Mouse (Mus musculus): ENCODE measurements around the gene Mrto4. TPM values are rescaled to one million over a fixed set of nuclear protein-coding genes. Genes with fewer than 3 reads are reported as not detected.

Gene Mrto4
- total and polyA plus RNA-seq, 2 experiments from 2014 or later, result 53.7 to 80.7 TPM

GRCm38 (mm10) chr4:139367336-139367735, 15.0 kb upstream of the Mrto4 start:
- no peak for DNase-seq
- no peak for ATAC-seq
- no peaks in the 10 kb centered on the region for H3K27me3 ChIP-seq (ENCODE audit: insufficient read depth, low read length)
- 96% methylated on average over 3 of the region's 3 CpGs for WGBS
- no peak overlapping the region for H3K4me2 ChIP-seq (ENCODE audit: low read depth)
- H3K4me3 ChIP-seq (ENCODE audit: low read depth, low read length), result no peak overlapping the region
- H3K27ac ChIP-seq (ENCODE audit: low read depth, low read length), result no peak overlapping the region
- no peak overlapping the region for H3K9ac ChIP-seq
- no peaks in the 10 kb centered on the region for H3K4me1 ChIP-seq (ENCODE audit: insufficient read depth)
- peaks cover 89% of the 10 kb centered on the region for H3K36me3 ChIP-seq (ENCODE audit: insufficient read depth)
- TF ChIP-seq CTCF (IDR thresholded peaks at IDR 0.05; ENCODE audit: low read depth), result no peak
- H3K9me3 ChIP-seq (ENCODE audit: low read length), result no peaks in the 10 kb centered on the region

- WGBS, result 94% methylated on average over 11 of the region's 11 CpGs
These were observed 8.6 kb upstream of the Mrto4 start for GRCm38 (mm10) chr4:139360761-139361548.

DNA sequence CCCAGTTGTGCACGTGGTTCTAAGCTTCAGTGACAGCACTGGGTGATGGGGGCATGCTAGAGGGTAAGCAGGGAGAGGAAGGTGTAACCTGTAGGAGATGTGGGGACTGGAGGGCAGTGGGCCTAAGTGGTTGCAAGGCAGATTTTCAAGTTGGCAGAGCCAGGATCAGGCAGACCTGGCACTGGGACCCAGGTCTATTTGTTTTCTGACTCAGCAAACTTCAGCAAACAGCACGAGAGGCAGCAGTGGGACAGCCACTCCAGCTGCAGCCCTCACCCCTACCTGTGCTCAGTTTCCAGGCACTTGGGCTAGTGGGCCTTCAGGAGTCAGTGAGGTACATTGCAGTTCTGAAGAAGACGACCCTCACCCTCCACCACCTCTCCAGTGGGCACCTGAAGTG, 4.8 kb upstream of the Mrto4 start:
- no peak overlapping the region for H3K27ac ChIP-seq (ENCODE audit: low read depth, low read length)
- WGBS, result 91% methylated on average over 3 of the region's 3 CpGs
- H3K9ac ChIP-seq, result no peak overlapping the region
- H3K27me3 ChIP-seq (ENCODE audit: insufficient read depth, low read length), result no peaks in the 10 kb centered on the region
- no peak for ATAC-seq
- no peak overlapping the region for H3K4me3 ChIP-seq (ENCODE audit: low read depth, low read length)
- H3K4me2 ChIP-seq (ENCODE audit: low read depth), result no peak overlapping the region
- no peak for TF ChIP-seq CTCF (IDR thresholded peaks at IDR 0.05; ENCODE audit: low read depth)
- no peak for DNase-seq
- H3K9me3 ChIP-seq (ENCODE audit: low read length), result no peaks in the 10 kb centered on the region
- H3K36me3 ChIP-seq (ENCODE audit: insufficient read depth), result peaks cover 66% of the 10 kb centered on the region
- peaks cover 5% of the 10 kb centered on the region; the same call in 1 of the 2 replicates for H3K4me1 ChIP-seq (ENCODE audit: insufficient read depth)

More at GRCm38 (mm10) chr4:139360761-139361548, 8.6 kb upstream of the Mrto4 start:
- no peak overlapping the region for H3K27ac ChIP-seq (ENCODE audit: low read depth, low read length)
- H3K4me3 ChIP-seq (ENCODE audit: low read depth, low read length), result no peak overlapping the region
- H3K9me3 ChIP-seq (ENCODE audit: low read length), result no peaks in the 10 kb centered on the region
- no peak overlapping the region for H3K4me2 ChIP-seq (ENCODE audit: low read depth)
- DNase-seq (no peak), ATAC-seq (no peak)
- H3K36me3 ChIP-seq (ENCODE audit: insufficient read depth), result peaks cover 95% of the 10 kb centered on the region
- no peak for TF ChIP-seq CTCF (IDR thresholded peaks at IDR 0.05; ENCODE audit: low read depth)
- no peaks in the 10 kb centered on the region for H3K27me3 ChIP-seq (ENCODE audit: insufficient read depth, low read length)
- H3K4me1 ChIP-seq (ENCODE audit: insufficient read depth), result no peaks in the 10 kb centered on the region
- no peak overlapping the region for H3K9ac ChIP-seq

DNA sequence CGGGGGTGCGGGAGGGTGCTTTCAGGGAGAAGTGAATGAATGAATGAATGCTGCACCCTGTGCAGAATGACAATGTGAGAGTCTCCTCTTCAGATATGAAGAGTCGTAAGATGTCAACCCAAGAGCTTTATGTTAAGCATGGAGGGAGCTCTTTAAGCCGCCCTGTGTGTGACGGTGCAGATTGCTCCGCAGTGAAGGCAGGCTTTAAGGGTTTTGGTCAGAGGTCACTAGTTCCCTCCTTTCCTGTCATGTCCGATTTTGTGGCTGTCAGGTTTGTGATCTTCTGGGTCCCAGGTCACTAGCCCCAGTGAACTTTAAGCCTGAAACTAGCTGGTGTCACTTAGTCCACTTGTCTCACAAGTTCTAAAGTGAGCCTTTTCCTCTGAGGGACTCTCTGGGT, 456 bp upstream of the Mrto4 start:
- H3K9ac ChIP-seq, result peak overlapping the region; percentile 83
- H3K4me1 ChIP-seq (ENCODE audit: insufficient read depth), result peaks cover 12% of the 10 kb centered on the region; the same call in 1 of the 2 replicates
- peak overlapping the region; percentile 75 for H3K4me2 ChIP-seq (ENCODE audit: low read depth)
- H3K36me3 ChIP-seq (ENCODE audit: insufficient read depth), result peaks cover 41% of the 10 kb centered on the region
- H3K27ac ChIP-seq (ENCODE audit: low read depth, low read length), result peak overlapping the region; percentile 92
- TF ChIP-seq CTCF (IDR thresholded peaks at IDR 0.05; ENCODE audit: low read depth), result no peak
- no peak for DNase-seq
- no peaks in the 10 kb centered on the region for H3K27me3 ChIP-seq (ENCODE audit: insufficient read depth, low read length)
- H3K4me3 ChIP-seq (ENCODE audit: low read depth, low read length), result peak overlapping the region; percentile 57
- ATAC-seq, result peak; percentile 19
- under 1% methylated on average over 7 of the region's 7 CpGs for WGBS
- no peaks in the 10 kb centered on the region for H3K9me3 ChIP-seq (ENCODE audit: low read length)

GRCm38 (mm10) chr4:139345416-139346019, 6.9 kb downstream of the Mrto4 start:
- Histone ChIP-seq H3K9me3 (ENCODE audit: low read length) (no peaks in the 10 kb centered on the region), H3K27ac (ENCODE audit: low read depth, low read length) (no peak overlapping the region), H3K36me3 (ENCODE audit: insufficient read depth) (peaks cover 45% of the 10 kb centered on the region), H3K4me2 (ENCODE audit: low read depth) (no peak overlapping the region), H3K27me3 (ENCODE audit: insufficient read depth, low read length) (no peaks in the 10 kb centered on the region), H3K4me3 (ENCODE audit: low read depth, low read length) (no peak overlapping the region), H3K4me1 (ENCODE audit: insufficient read depth) (no peaks in the 10 kb centered on the region), H3K9ac (no peak overlapping the region)
- ATAC-seq (no peak), DNase-seq (no peak)
- 71% methylated on average over 23 of the region's 23 CpGs for WGBS
- TF ChIP-seq CTCF (IDR thresholded peaks at IDR 0.05; ENCODE audit: low read depth), result no peak

DNA sequence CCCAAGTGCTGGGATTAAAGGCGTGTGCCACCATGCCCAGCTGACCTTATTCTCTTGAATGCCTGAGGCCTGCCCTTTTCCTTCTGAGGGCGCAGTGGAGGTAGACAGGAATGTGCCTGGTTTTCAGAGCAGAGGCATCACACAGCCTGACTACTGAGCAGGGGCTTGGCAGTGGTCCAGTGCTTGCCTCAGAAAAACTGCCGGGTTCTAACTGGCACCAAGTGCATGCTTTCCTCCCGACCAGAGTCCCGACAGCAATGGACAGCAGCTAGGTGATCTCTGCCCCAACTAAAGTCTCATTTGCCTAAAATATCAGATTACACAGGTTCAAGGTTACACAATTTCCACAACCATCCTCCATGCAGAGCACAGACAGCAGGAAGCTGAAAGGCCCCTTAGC, 8.7 kb downstream of the Mrto4 start:
- H3K9me3 ChIP-seq (ENCODE audit: low read length), result no peaks in the 10 kb centered on the region
- 42% methylated on average over 5 of the region's 5 CpGs for WGBS
- no peak overlapping the region for H3K4me3 ChIP-seq (ENCODE audit: low read depth, low read length)
- peaks cover 34% of the 10 kb centered on the region for H3K36me3 ChIP-seq (ENCODE audit: insufficient read depth)
- H3K4me1 ChIP-seq (ENCODE audit: insufficient read depth), result no peaks in the 10 kb centered on the region
- no peak for TF ChIP-seq CTCF (IDR thresholded peaks at IDR 0.05; ENCODE audit: low read depth)
- no peak overlapping the region for H3K9ac ChIP-seq
- DNase-seq (no peak), ATAC-seq (no peak)
- no peaks in the 10 kb centered on the region for H3K27me3 ChIP-seq (ENCODE audit: insufficient read depth, low read length)
- H3K27ac ChIP-seq (ENCODE audit: low read depth, low read length), result no peak overlapping the region
- H3K4me2 ChIP-seq (ENCODE audit: low read depth), result no peak overlapping the region

DNA sequence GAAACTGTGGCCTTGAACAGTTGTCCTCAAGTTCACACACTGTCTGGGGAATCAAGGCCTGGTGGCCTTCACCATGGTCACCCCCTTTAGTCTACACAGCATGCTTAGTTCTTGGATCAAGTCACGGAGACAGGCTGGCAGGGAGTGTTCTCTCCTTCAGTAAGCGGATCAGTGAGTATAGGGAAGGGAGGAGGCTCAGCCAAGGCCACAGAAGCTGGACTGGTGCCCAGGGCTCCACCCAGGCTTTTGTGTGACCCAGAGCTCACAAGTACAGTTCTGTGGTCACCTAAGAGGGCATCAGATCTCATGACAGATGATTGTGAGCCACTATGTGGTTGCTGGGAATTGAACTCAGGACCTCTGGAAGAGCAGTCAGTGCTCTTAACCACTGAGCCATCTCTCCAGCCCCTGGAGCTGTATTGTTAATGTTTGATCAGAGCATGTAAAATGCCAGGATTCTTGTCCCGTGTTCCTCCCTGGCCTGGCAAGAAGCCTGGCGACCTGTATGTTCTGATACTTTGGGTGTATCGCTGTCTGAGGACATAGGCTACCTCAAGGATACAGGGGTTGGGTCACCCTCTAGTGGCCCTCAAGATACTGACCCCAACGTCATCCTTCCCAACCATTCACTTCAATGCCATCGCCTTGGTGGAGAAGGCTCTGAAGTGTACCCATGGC, 10.7 kb downstream of the Mrto4 start:
- 67% methylated on average over 7 of the region's 7 CpGs for WGBS
- no peak overlapping the region for H3K4me2 ChIP-seq (ENCODE audit: low read depth)
- no peak overlapping the region for H3K4me3 ChIP-seq (ENCODE audit: low read depth, low read length)
- H3K9ac ChIP-seq, result no peak overlapping the region
- H3K9me3 ChIP-seq (ENCODE audit: low read length), result no peaks in the 10 kb centered on the region
- H3K27me3 ChIP-seq (ENCODE audit: insufficient read depth, low read length), result no peaks in the 10 kb centered on the region
- no peak for ATAC-seq
- H3K36me3 ChIP-seq (ENCODE audit: insufficient read depth), result peaks cover 17% of the 10 kb centered on the region
- no peak for TF ChIP-seq CTCF (IDR thresholded peaks at IDR 0.05; ENCODE audit: low read depth)
- H3K27ac ChIP-seq (ENCODE audit: low read depth, low read length), result no peak overlapping the region
- H3K4me1 ChIP-seq (ENCODE audit: insufficient read depth), result no peaks in the 10 kb centered on the region
- no peak for DNase-seq

Data from forebrain, postnatal 0 days (tissue).